Mouse (Mus musculus): ENCODE results near the gene Sult6b1. TPM values are rescaled to one million over a fixed set of nuclear protein-coding genes. Genes with fewer than 3 reads are reported as not detected.

Sult6b1 gene
- 0.10 and 0.22 TPM in 2 replicates for polyA plus RNA-seq (2015; fragmentation: Nextera tagmentation; extraction: Ambion mirVana)

GRCm38 (mm10) chr17:78906892-78907291 is at the start of gene Sult6b1:
Gene Sult6b1 (minus strand): TSS chr17:78906992.
- no peak within 1 kb of the TSS for H3K27ac ChIP-seq
- no peaks in the 10 kb centered on the region for H3K9me3 ChIP-seq
- no peaks in the 10 kb centered on the region for H3K4me1 ChIP-seq
- H3K9ac ChIP-seq: no peak within 1 kb of the TSS
- no peak for ATAC-seq (ENCODE audit: insufficient number of reproducible peaks, insufficient read depth, low FRiP score, low TSS enrichment, low read depth)
- H3K4me2 ChIP-seq: no peak within 1 kb of the TSS
- WGBS: 82% methylated on average over 5 of the region's 5 CpGs
- H3K36me3 ChIP-seq: no peaks in the 10 kb centered on the region
- H3K4me3 ChIP-seq: no peak within 1 kb of the TSS
- H3K27me3 ChIP-seq: no peaks in the 10 kb centered on the region

GRCm38 (mm10) chr17:78953240-78953639 is 46.4 kb upstream of the Sult6b1 start:
- Histone ChIP-seq H3K4me3 (no peak overlapping the region), H3K4me1 (no peaks in the 10 kb centered on the region), H3K36me3 (peaks cover 82% of the 10 kb centered on the region), H3K9ac (no peak overlapping the region), H3K27ac (no peak overlapping the region), H3K27me3 (no peaks in the 10 kb centered on the region), H3K4me2 (no peak overlapping the region), H3K9me3 (no peaks in the 10 kb centered on the region)
- no peak for ATAC-seq (ENCODE audit: insufficient number of reproducible peaks, insufficient read depth, low FRiP score, low TSS enrichment, low read depth)
- 77% methylated on average over 8 of the region's 8 CpGs for WGBS

- Histone ChIP-seq H3K9me3 (no peaks in the 10 kb centered on the region), H3K4me1 (no peaks in the 10 kb centered on the region), H3K27me3 (no peaks in the 10 kb centered on the region), H3K36me3 (peaks cover 83% of the 10 kb centered on the region), H3K27ac (no peak overlapping the region), H3K4me2 (no peak overlapping the region), H3K4me3 (no peak overlapping the region), H3K9ac (no peak overlapping the region)
- no peak for ATAC-seq (ENCODE audit: insufficient number of reproducible peaks, insufficient read depth, low FRiP score, low TSS enrichment, low read depth)
- 90% methylated on average over 5 of the region's 5 CpGs for WGBS
These were observed 45.3 kb upstream of the Sult6b1 start for GRCm38 (mm10) chr17:78952070-78952469.

- Histone ChIP-seq H3K4me2 (no peak overlapping the region), H3K27me3 (no peaks in the 10 kb centered on the region), H3K9me3 (no peaks in the 10 kb centered on the region), H3K4me1 (no peaks in the 10 kb centered on the region), H3K27ac (no peak overlapping the region), H3K4me3 (no peak overlapping the region), H3K9ac (no peak overlapping the region), H3K36me3 (peaks cover 85% of the 10 kb centered on the region)
- no peak for ATAC-seq (ENCODE audit: insufficient number of reproducible peaks, insufficient read depth, low FRiP score, low TSS enrichment, low read depth)
- 97% methylated on average over 5 of the region's 5 CpGs for WGBS
These were observed 44.4 kb upstream of the Sult6b1 start for GRCm38 (mm10) chr17:78951225-78951624.

- H3K27me3 ChIP-seq: no peaks in the 10 kb centered on the region
- peaks cover 52% of the 10 kb centered on the region for H3K36me3 ChIP-seq
- no peak overlapping the region for H3K27ac ChIP-seq
- H3K4me1 ChIP-seq: peaks cover 2% of the 10 kb centered on the region
- no peak overlapping the region for H3K4me3 ChIP-seq
- no peaks in the 10 kb centered on the region for H3K9me3 ChIP-seq
- H3K4me2 ChIP-seq: no peak overlapping the region
- WGBS: 48% methylated on average over 11 of the region's 11 CpGs
- no peak for ATAC-seq (ENCODE audit: insufficient number of reproducible peaks, insufficient read depth, low FRiP score, low TSS enrichment, low read depth)
- H3K9ac ChIP-seq: no peak overlapping the region
These were observed 35.8 kb upstream of the Sult6b1 start for GRCm38 (mm10) chr17:78942579-78942978.

- Histone ChIP-seq H3K9ac (no peak overlapping the region), H3K27me3 (no peaks in the 10 kb centered on the region), H3K9me3 (no peaks in the 10 kb centered on the region), H3K4me1 (peaks cover 10% of the 10 kb centered on the region), H3K27ac (no peak overlapping the region), H3K4me2 (no peak overlapping the region), H3K36me3 (peaks cover 42% of the 10 kb centered on the region), H3K4me3 (no peak overlapping the region)
- ATAC-seq (ENCODE audit: insufficient number of reproducible peaks, insufficient read depth, low FRiP score, low TSS enrichment, low read depth): no peak
- 94% methylated on average over 4 of the region's 4 CpGs for WGBS
These were observed 32.1 kb upstream of the Sult6b1 start for GRCm38 (mm10) chr17:78938927-78939326.

- Histone ChIP-seq H3K4me3 (peak overlapping the region; percentile 93), H3K27ac (0 out of 2 replicates have a peak overlapping the region, but pooled peaks have one; percentile 39), H3K36me3 (peaks cover 46% of the 10 kb centered on the region), H3K4me2 (peak overlapping the region; percentile 81), H3K9me3 (no peaks in the 10 kb centered on the region), H3K9ac (peak overlapping the region; percentile 85), H3K4me1 (peaks cover 19% of the 10 kb centered on the region), H3K27me3 (no peaks in the 10 kb centered on the region)
- no peak for ATAC-seq (ENCODE audit: insufficient number of reproducible peaks, insufficient read depth, low FRiP score, low TSS enrichment, low read depth)
- 8% methylated on average over 26 of the region's 26 CpGs for WGBS
These were observed 30.5 kb upstream of the Sult6b1 start for GRCm38 (mm10) chr17:78937229-78937853.

GRCm38 (mm10) chr17:78936466-78937228 is 29.9 kb upstream of the Sult6b1 start, which contains the start of the genes Cebpz and Ndufaf7:
Gene Cebpz (minus strand): TSS chr17:78937066.
Gene Ndufaf7 (plus strand): TSS chr17:78937136.
- Histone ChIP-seq H3K4me1 (peaks cover 19% of the 10 kb centered on the region), H3K27ac (peak within 1 kb of the TSS; percentile 39; the same call in 1 of the 2 replicates), H3K9me3 (no peaks in the 10 kb centered on the region), H3K9ac (peak within 1 kb of the TSS; percentile 85), H3K36me3 (peaks cover 46% of the 10 kb centered on the region), H3K4me2 (peak within 1 kb of the TSS; percentile 81), H3K4me3 (peak within 1 kb of the TSS; percentile 93), H3K27me3 (no peaks in the 10 kb centered on the region)
- peak; percentile 96 for ATAC-seq (ENCODE audit: insufficient number of reproducible peaks, insufficient read depth, low FRiP score, low TSS enrichment, low read depth)
- WGBS: under 1% methylated on average over 45 of the region's 45 CpGs

- Histone ChIP-seq H3K4me2 (peak overlapping the region; percentile 81), H3K36me3 (peaks cover 50% of the 10 kb centered on the region), H3K27ac (no peak overlapping the region), H3K4me1 (peaks cover 19% of the 10 kb centered on the region), H3K9ac (peak overlapping the region; percentile 85), H3K4me3 (peak overlapping the region; percentile 93), H3K9me3 (no peaks in the 10 kb centered on the region), H3K27me3 (no peaks in the 10 kb centered on the region)
- 82% methylated on average over 2 of the region's 2 CpGs for WGBS
- no peak for ATAC-seq (ENCODE audit: insufficient number of reproducible peaks, insufficient read depth, low FRiP score, low TSS enrichment, low read depth)
These were observed 29.1 kb upstream of the Sult6b1 start for GRCm38 (mm10) chr17:78935857-78936256.

GRCm38 (mm10) chr17:78917696-78918095 is 10.9 kb upstream of the Sult6b1 start:
- no peak overlapping the region for H3K27ac ChIP-seq

GRCm38 (mm10) chr17:78916899-78917298 is 10.1 kb upstream of the Sult6b1 start:
- peak overlapping the region; percentile 70 for H3K4me3 ChIP-seq
- peaks cover 16% of the 10 kb centered on the region for H3K4me1 ChIP-seq
- peak overlapping the region; percentile 87 for H3K9ac ChIP-seq
- no peak for ATAC-seq (ENCODE audit: insufficient number of reproducible peaks, insufficient read depth, low FRiP score, low TSS enrichment, low read depth)
- H3K27me3 ChIP-seq: no peaks in the 10 kb centered on the region
- peak overlapping the region; percentile 64 for H3K4me2 ChIP-seq
- H3K9me3 ChIP-seq: no peaks in the 10 kb centered on the region
- peaks cover 33% of the 10 kb centered on the region for H3K36me3 ChIP-seq
- WGBS: 1% methylated on average over 11 of the region's 11 CpGs
- H3K27ac ChIP-seq: peak overlapping the region; percentile 87

More at GRCm38 (mm10) chr17:78917696-78918095, 10.9 kb upstream of the Sult6b1 start:
- ATAC-seq (ENCODE audit: insufficient number of reproducible peaks, insufficient read depth, low FRiP score, low TSS enrichment, low read depth): no peak
- Histone ChIP-seq H3K4me2 (peak overlapping the region; percentile 64), H3K4me1 (peaks cover 16% of the 10 kb centered on the region), H3K9me3 (no peaks in the 10 kb centered on the region), H3K27me3 (no peaks in the 10 kb centered on the region), H3K9ac (peak overlapping the region; percentile 87; the same call in 1 of the 2 replicates), H3K36me3 (peaks cover 40% of the 10 kb centered on the region), H3K4me3 (no peak overlapping the region)
- WGBS: 44% methylated on average over 6 of the region's 6 CpGs
